ENCODE assay signal across 16 mouse cellular contexts in the genomic region with DNA sequence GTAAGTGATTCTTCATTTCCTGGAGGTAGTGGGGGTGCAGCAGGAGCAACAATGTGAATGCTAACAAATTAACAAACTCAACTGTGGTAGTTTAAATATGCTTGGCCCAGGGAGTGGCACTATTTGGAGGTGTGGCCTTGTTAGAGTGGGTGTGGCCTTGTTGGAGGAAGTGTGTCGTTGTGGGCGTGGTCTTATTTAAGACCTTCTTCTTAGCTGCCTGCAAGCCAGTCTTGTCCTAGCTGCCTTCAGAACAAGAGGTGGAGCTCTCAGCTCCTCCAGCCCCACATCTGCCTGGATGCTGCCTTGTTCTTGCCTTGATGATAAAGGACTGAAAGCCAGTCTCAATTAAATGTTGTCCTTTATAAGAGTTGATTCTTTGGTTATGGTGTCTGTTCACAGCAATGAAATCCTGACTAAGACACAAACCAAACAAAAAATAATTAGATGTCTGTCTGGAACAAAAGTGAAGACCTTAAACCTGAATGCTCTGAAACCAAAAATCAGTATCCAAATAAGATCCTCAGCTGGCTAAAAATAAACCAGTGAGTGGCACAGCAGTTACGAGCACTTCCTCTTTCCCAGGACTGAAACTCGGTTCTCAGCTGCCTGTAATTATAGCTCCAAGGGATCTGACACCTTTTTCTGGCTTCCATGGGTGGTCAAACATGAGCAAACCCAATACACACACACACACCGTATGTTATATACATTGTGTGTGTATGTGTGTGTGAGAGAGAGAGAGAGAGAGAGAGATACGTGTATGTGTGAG. TPM values are rescaled to one million over a fixed set of nuclear protein-coding genes. Genes with fewer than 3 reads are reported as not detected.
DNase-seq lines count a peak whose midpoint lies in the region; ATAC-seq and TF ChIP-seq lines count a peak whose summit lies in the region.
"Had no signal": no experiment of that assay in that cellular context is flagged by ENCODE, and none has a peak within 500 bp of the region (broad histone marks: within the 10 kb centered on the region; RNA-seq: fewer than 3 reads in every experiment).

No protein-coding gene starts in this region.

- no peak overlapping the region for H3K4me3 ChIP-seq in heart, embryonic 14.5 days (ENCODE audit: control insufficient read depth in 1 of 2, insufficient read depth in 1 of 2, low read depth in 1 of 2, low read length in 2 of 2)
- H3K4me3 ChIP-seq in limb, embryonic 10.5 days, result no peak overlapping the region
- no peak overlapping the region for H3K4me3 ChIP-seq in left cerebral cortex, adult 2 months
- H3K4me3 ChIP-seq: midbrain, embryonic 10.5 days had no signal

- no peaks in the 10 kb centered on the region for H3K9me3 ChIP-seq in heart, embryonic 14.5 days (ENCODE audit: control insufficient read depth, low read length)
- H3K9me3 ChIP-seq in limb, embryonic 10.5 days (replicated peaks), result no peaks in the 10 kb centered on the region
- H3K9me3 ChIP-seq: G1E; midbrain, embryonic 10.5 days had no signal

- no peak overlapping the region for H3K9ac ChIP-seq in heart, embryonic 14.5 days (ENCODE audit: low read length)

- H3K4me2 ChIP-seq in heart, embryonic 14.5 days (ENCODE audit: low read length), result peak overlapping the region; percentile 16; the same call in 1 of the 2 replicates

- no peaks in the 10 kb centered on the region for H3K27me3 ChIP-seq in heart, embryonic 14.5 days (ENCODE audit: control insufficient read depth, insufficient read depth, low read length)
- no peaks in the 10 kb centered on the region for H3K27me3 ChIP-seq in limb, embryonic 10.5 days (ENCODE audit: low read depth, poor library complexity, severe bottlenecking)

- TF ChIP-seq CTCF in left cerebral cortex, adult 2 months (IDR thresholded peaks at IDR 0.05), result no peak

- H3K27ac ChIP-seq in heart, embryonic 14.5 days (replicated peaks in 1 of 2; ENCODE audit: control insufficient read depth in 1 of 2, insufficient read depth in 1 of 2, low read depth in 2 of 2, low read length in 2 of 2), result peak overlapping the region; percentile 64 to 67
- H3K27ac ChIP-seq in limb, embryonic 10.5 days, result peak overlapping the region; percentile 68; the same call in 1 of the 2 replicates
- no peak overlapping the region; the same call in 1 of the 2 replicates for H3K27ac ChIP-seq in left cerebral cortex, adult 2 months
- H3K27ac ChIP-seq: midbrain, embryonic 10.5 days had no signal

- no peak for DNase-seq in heart, postnatal 10 days
- peak; percentile 36 for DNase-seq in 416B (ENCODE audit: low read depth)
- peak; percentile 64 for DNase-seq in MEL-GATA-1-ER (ENCODE audit: extremely low read depth, low read depth)
- DNase-seq in limb, embryonic 10.5 days (ENCODE audit: low spot score), result no peak
- DNase-seq in left cerebral cortex, adult 2 months (ENCODE audit: extremely low spot score in 1 of 2, low spot score in 2 of 2), result no peak
- no peak for DNase-seq in cerebellum, postnatal 10 days
- no peak for DNase-seq in layer of hippocampus, postnatal 14 days (ENCODE audit: low spot score in 2 of 2)
- DNase-seq: gastrocnemius, postnatal 14 days; kidney, postnatal 14 days; left cerebral cortex, postnatal 4 days had no signal

- no peaks in the 10 kb centered on the region for H3K36me3 ChIP-seq in heart, embryonic 14.5 days (ENCODE audit: control insufficient read depth, insufficient read depth, low read length)
- no peaks in the 10 kb centered on the region for H3K36me3 ChIP-seq in limb, embryonic 10.5 days
- H3K36me3 ChIP-seq: G1E; midbrain, embryonic 10.5 days had no signal

- no peak for ATAC-seq in heart, embryonic 14.5 days (ENCODE audit: insufficient number of reproducible peaks, insufficient read depth, low FRiP score, low read depth)
- ATAC-seq: forebrain, embryonic 14.5 days; inflammation-experienced regulatory T-cells, adult 6 months had no signal

- H3K4me1 ChIP-seq in heart, embryonic 14.5 days (ENCODE audit: control insufficient read depth in 2 of 2, insufficient read depth in 2 of 2, low read length in 2 of 2), result peaks cover 7 to 10% of the 10 kb centered on the region in 2 experiments; a peak in 3 of 4 replicates
- H3K4me1 ChIP-seq in limb, embryonic 10.5 days, result peaks cover 18% of the 10 kb centered on the region

- WGBS in heart, embryonic 14.5 days, result 51% methylated on average over 6 of the region's 6 CpGs
- WGBS in limb, embryonic 10.5 days, result 78% methylated on average over 6 of the region's 6 CpGs

- intact Hi-C loops in heart, postnatal 10 days (cut with DNase I), result loop anchor here (2.0 kb wide), 1 partner anchor 150 kb away; no protein-coding TSS in a partner anchor
- intact Hi-C loops in left cerebral cortex, adult 2 months (cut with DNase I), result no loop called here

RNA-seq across cellular contexts. Expression of a gene that starts 4.7 kb away (rescaled TPM):
- 18.6 and 23.2 TPM in 2 replicates for polyA plus RNA-seq in heart, embryonic 14.5 days (2014; fragmentation: Nextera tagmentation; extraction: Ambion mirVana)
- total RNA-seq in heart, postnatal 10 days (2021), result 10 to 100 TPM; 11.7 to 12.0 TPM
- polyA plus RNA-seq in limb, embryonic 10.5 days (2016; fragmentation: Nextera tagmentation; extraction: Ambion mirVana), result 87.2 and 94.7 TPM in 2 replicates
- 10 to 100 TPM; 19.8 to 20.3 TPM for total RNA-seq in left cerebral cortex, adult 2 months (2021)
- 10 to 100 TPM; 32.8 to 36.2 TPM for total RNA-seq in layer of hippocampus, postnatal 14 days (2021)

RNA-seq across cellular contexts. Expression of a gene that starts 6.0 kb away (rescaled TPM):
- 13.3 and 15.3 TPM in 2 replicates for polyA plus RNA-seq in heart, embryonic 14.5 days (2014; fragmentation: Nextera tagmentation; extraction: Ambion mirVana)
- total RNA-seq in heart, postnatal 10 days (2021), result 10 to 100 TPM; 10.2 to 10.3 TPM
- polyA plus RNA-seq in limb, embryonic 10.5 days (2016; fragmentation: Nextera tagmentation; extraction: Ambion mirVana), result 45.3 and 46.7 TPM in 2 replicates
- 10 to 100 TPM; 39.1 to 43.8 TPM for total RNA-seq in left cerebral cortex, adult 2 months (2021)
- 10 to 100 TPM; 37.3 to 37.4 TPM for total RNA-seq in layer of hippocampus, postnatal 14 days (2021)

RNA-seq across cellular contexts. Expression of a gene that starts 13.7 kb away (rescaled TPM):
- 123 and 146 TPM in 2 replicates for polyA plus RNA-seq in heart, embryonic 14.5 days (2014; fragmentation: Nextera tagmentation; extraction: Ambion mirVana)
- 100 to 1,000 TPM; 112 to 142 TPM for total RNA-seq in heart, postnatal 10 days (2021)
- polyA plus RNA-seq in limb, embryonic 10.5 days (2016; fragmentation: Nextera tagmentation; extraction: Ambion mirVana), result 124 and 208 TPM in 2 replicates
- 1 to 10 TPM; 2.5 to 2.7 TPM for total RNA-seq in left cerebral cortex, adult 2 months (2021)
- total RNA-seq in layer of hippocampus, postnatal 14 days (2021), result 10 to 100 TPM in 1 of 2 experiments, 1 to 10 TPM in 1; 8.5 to 12.5 TPM
- polyA plus RNA-seq: G1E; inflammation-experienced regulatory T-cells, adult 6 months had no signal

RNA-seq across cellular contexts. Expression of a gene that starts 45.0 kb away (rescaled TPM):
- polyA plus RNA-seq in heart, embryonic 14.5 days (2014; fragmentation: Nextera tagmentation; extraction: Ambion mirVana), result 0.15 TPM in 1 of 2 replicates, not detected in the other
- under 1 TPM; 0.19 to 0.27 TPM for total RNA-seq in heart, postnatal 10 days (2021)
- 0.10 and 0.23 TPM in 2 replicates for polyA plus RNA-seq in limb, embryonic 10.5 days (2016; fragmentation: Nextera tagmentation; extraction: Ambion mirVana)
- 100 to 1,000 TPM; 328 to 336 TPM for total RNA-seq in left cerebral cortex, adult 2 months (2021)
- 100 to 1,000 TPM; 328 to 329 TPM for total RNA-seq in layer of hippocampus, postnatal 14 days (2021)
- polyA plus RNA-seq: G1E; inflammation-experienced regulatory T-cells, adult 6 months; thymus, postnatal 0 days had no signal

Comparison
In these comparisons a context has a peak if more than half of its experiments do, and no peak if none do; other contexts are left out.
1. DNase-seq: peak in 416B (single experiment) and MEL-GATA-1-ER (single experiment); none in heart, postnatal 10 days (0 of 2), limb, embryonic 10.5 days (single experiment), left cerebral cortex, adult 2 months (0 of 2), cerebellum, postnatal 10 days (0 of 2) and layer of hippocampus, postnatal 14 days (0 of 2).
2. RNA of a gene that starts 13.7 kb away (total RNA-seq): 112 to 142 TPM in heart, postnatal 10 days; 8.5 to 12.5 TPM in layer of hippocampus, postnatal 14 days and 2.5 to 2.7 TPM in left cerebral cortex, adult 2 months; every median in the first group is over 4 times any median in the second.